Mouse (Mus musculus) left cerebral cortex, postnatal 14 days (tissue): ENCODE measurements at regions not wholly inside any gene's neighbourhood (a gene's known extent, or its start where the extent isn't known, plus 50 kb on each side); places are given as distances from the start of the nearest gene placed in this dataset.

Experiments used
- DNase-seq, 2 experiments: peaks; one replicate each; pipeline ENCODE4 v3.0.0; 2021 to 2022; ENCODE audit warnings: low spot score in 2 of 2, mixed read lengths in 1 of 2
- intact Hi-C: fragments of 180-260 bp; cut with DNase I; formaldehyde crosslinking; loops from one replicate; pipeline ENCODE4 v1.15.1; 2025

- intact Hi-C loops: loop anchor here (5.0 kb wide), 1 partner anchor 337 kb away; no protein-coding TSS in a partner anchor
- no peak for DNase-seq
Observed at GRCm38 (mm10) chr5:136619315-136620231, 52.3 kb upstream of the Cux1 start.

GRCm38 (mm10) chr5:136620234-136620633, 52.9 kb upstream of the Cux1 start:
- intact Hi-C loops: loop anchor here (5.0 kb wide), 1 partner anchor 338 kb away; no protein-coding TSS in a partner anchor
- DNase-seq: no peak

GRCm38 (mm10) chr5:136621336-136622125, 54.2 kb upstream of the Cux1 start:
- DNase-seq: no peak
- intact Hi-C loops: loop anchor here (5.0 kb wide), 1 partner anchor 339 kb away; no protein-coding TSS in a partner anchor

GRCm38 (mm10) chr5:136622152-136622551, 54.9 kb upstream of the Cux1 start:
- no peak for DNase-seq
- intact Hi-C loops: loop anchor here (5.0 kb wide), 1 partner anchor 340 kb away; no protein-coding TSS in a partner anchor

GRCm38 (mm10) chr5:136622721-136623542, 55.6 kb upstream of the Cux1 start:
- intact Hi-C loops: loop anchor here (1.0 to 5.0 kb wide), 2 partner anchors 56 to 341 kb away; partner anchors contain the start of gene Cux1
- DNase-seq: peak; percentile 31 to 67

GRCm38 (mm10) chr5:136623791-136624190, 56.5 kb upstream of the Cux1 start:
- intact Hi-C loops: loop anchor here (1.0 to 5.0 kb wide), 2 partner anchors 56 to 341 kb away; partner anchors contain the start of gene Cux1
- no peak for DNase-seq

- intact Hi-C loops: no loop called here
- no peak for DNase-seq
Observed at GRCm38 (mm10) chr5:136625176-136625991, 58.1 kb upstream of the Cux1 start.

GRCm38 (mm10) chr5:136626142-136626771, 59.0 kb upstream of the Cux1 start:
- no peak for DNase-seq
- intact Hi-C loops: no loop called here

GRCm38 (mm10) chr5:136626891-136627290, 59.6 kb upstream of the Cux1 start:
- intact Hi-C loops: no loop called here
- no peak for DNase-seq

GRCm38 (mm10) chr5:136627671-136628292, 60.5 kb upstream of the Cux1 start:
- DNase-seq: peak; percentile 14 to 21
- intact Hi-C loops: no loop called here

- DNase-seq: no peak
- intact Hi-C loops: no loop called here
Observed at GRCm38 (mm10) chr5:136628502-136628901, 61.2 kb upstream of the Cux1 start.

GRCm38 (mm10) chr5:136632286-136632685, 60.7 kb upstream of the Myl10 start:
- intact Hi-C loops: no loop called here
- DNase-seq: no peak

- DNase-seq: no peak
- intact Hi-C loops: no loop called here
Observed at GRCm38 (mm10) chr5:136633901-136634300, 59.0 kb upstream of the Myl10 start.

GRCm38 (mm10) chr5:136635119-136635518, 57.8 kb upstream of the Myl10 start:
- no peak for DNase-seq
- intact Hi-C loops: no loop called here

GRCm38 (mm10) chr5:136636476-136636875, 56.5 kb upstream of the Myl10 start:
- DNase-seq: no peak
- intact Hi-C loops: no loop called here

GRCm38 (mm10) chr5:136637872-136638271, 55.1 kb upstream of the Myl10 start:
- intact Hi-C loops: no loop called here
- peak; percentile 25 to 49 for DNase-seq

GRCm38 (mm10) chr5:136640871-136641619, 51.9 kb upstream of the Myl10 start:
- DNase-seq: no peak
- intact Hi-C loops: no loop called here
